Mouse (Mus musculus): ENCODE results near the gene Ccr10.

GRCm38 (mm10) chr11:101178061-101179058 lies 3.1 kb upstream of the Ccr10 start:
- TF ChIP-seq CTCF (conservative IDR thresholded peaks at IDR 0.05; ENCODE audit: low read length) (no peak), POU5F1 (IDR thresholded peaks at IDR 0.05; ENCODE audit: borderline replicate concordance, low read length) (no peak), NANOG (IDR thresholded peaks at IDR 0.05; ENCODE audit: borderline replicate concordance, low read length) (no peak)

Data from E14TG2a.4 (cell line).